Mouse (Mus musculus) testis, postnatal 10 days (tissue): ENCODE results near the gene Rcn2.
A peak's percentile ranks its signal among the peaks of the same experiment; 100 is the strongest.
"Not testable (repeated sequence)": the region's sequence is repeated elsewhere in the genome, so short reads cannot be mapped to it uniquely, and the experiment has no call there.

Experiments used
- DNase-seq: peaks from one replicate; pipeline ENCODE4 v3.0.0; 2021; ENCODE audit warnings: low spot score

Gene Rcn2

GRCm38 (mm10) chr9:56041372-56042180 is at the start of gene Rcn2:
TSS of gene Rcn2 (plus strand) at chr9:56041845.
- peak; percentile 97 for DNase-seq

- DNase-seq = not testable (repeated sequence)
Observed at GRCm38 (mm10) chr9:56004679-56005078, 37.0 kb upstream of the Rcn2 start.

GRCm38 (mm10) chr9:56010450-56010849 is 31.2 kb upstream of the Rcn2 start, which contains the start of gene 4930563M21Rik:
TSS of gene 4930563M21Rik (minus strand) at chr9:56010550.
- no peak for DNase-seq

- no peak for DNase-seq
Observed at GRCm38 (mm10) chr9:56024772-56025171, 16.9 kb upstream of the Rcn2 start.

GRCm38 (mm10) chr9:56027292-56027691 is 14.4 kb upstream of the Rcn2 start:
- peak; percentile 51 for DNase-seq

- no peak for DNase-seq
Observed at GRCm38 (mm10) chr9:56032219-56032618, 9.4 kb upstream of the Rcn2 start.

- DNase-seq = no peak
Observed at GRCm38 (mm10) chr9:56042181-56042621, 556 bp downstream of the Rcn2 start.

GRCm38 (mm10) chr9:56053796-56054195 is 12.2 kb downstream of the Rcn2 start:
- no peak for DNase-seq

- no peak for DNase-seq
Observed at GRCm38 (mm10) chr9:56056147-56056546, 14.5 kb downstream of the Rcn2 start.

GRCm38 (mm10) chr9:56062336-56062735 is 20.7 kb downstream of the Rcn2 start:
- no peak for DNase-seq

- DNase-seq = no peak
Observed at GRCm38 (mm10) chr9:56065011-56065410, 23.4 kb downstream of the Rcn2 start.

- no peak for DNase-seq
Observed at GRCm38 (mm10) chr9:56067964-56068363, 26.3 kb downstream of the Rcn2 start.

- DNase-seq = no peak
Observed at GRCm38 (mm10) chr9:56068630-56069029, 27.0 kb downstream of the Rcn2 start.

- DNase-seq = no peak
Observed at GRCm38 (mm10) chr9:56072861-56073260, 31.2 kb downstream of the Rcn2 start.

- no peak for DNase-seq
Observed at GRCm38 (mm10) chr9:56074863-56075262, 33.2 kb downstream of the Rcn2 start.

- DNase-seq = peak; percentile 76
Observed at GRCm38 (mm10) chr9:56075264-56075663, 33.6 kb downstream of the Rcn2 start.

GRCm38 (mm10) chr9:56075901-56076620 is 34.4 kb downstream of the Rcn2 start:
- DNase-seq = no peak

GRCm38 (mm10) chr9:56079587-56079986 is 37.9 kb downstream of the Rcn2 start:
- DNase-seq = no peak

GRCm38 (mm10) chr9:56086524-56086923 is 44.9 kb downstream of the Rcn2 start:
- DNase-seq = no peak

GRCm38 (mm10) chr9:56089778-56090520 is 48.3 kb downstream of the Rcn2 start, which contains the start of gene Pstpip1:
TSS of gene Pstpip1 (plus strand) at chr9:56089962.
- peak; percentile 86 for DNase-seq

GRCm38 (mm10) chr9:56090546-56091225 is 49.0 kb downstream of the Rcn2 start:
- DNase-seq = no peak

GRCm38 (mm10) chr9:56092102-56092501 is 50.5 kb downstream of the Rcn2 start:
- DNase-seq = no peak
